Mouse (Mus musculus) limb, embryonic 13.5 days (tissue): Measurements from ENCODE around the gene Gm20388. TPM values are rescaled to one million over a fixed set of nuclear protein-coding genes. Genes with fewer than 3 reads are reported as not detected.

ENCODE experiments used
- ATAC-seq: fragments of 200-750 bp; cut with Nextera tagmentation; 2 replicates; pipeline ENCODE4 v1.8.0; 2017; ENCODE audit warnings: low read depth, moderate number of reproducible peaks, moderate TSS enrichment; ENCODE audit not compliant: low FRiP score
- H3K27ac ChIP-seq: fragments of 300-500 bp; sonication (generic); 2 replicates; pipeline ENCODE4 v1.5.1; 2015; ENCODE audit warnings: inconsistent platforms, mild to moderate bottlenecking, moderate library complexity
- H3K27me3 ChIP-seq: fragments of 300-500 bp; sonication (generic); 2 replicates; pipeline ENCODE4 v1.6.1; 2015; ENCODE audit warnings: mild to moderate bottlenecking, inconsistent platforms
- H3K36me3 ChIP-seq: fragments of 300-500 bp; sonication (generic); 2 replicates; pipeline ENCODE4 v1.6.1; 2015; ENCODE audit warnings: inconsistent platforms, mild to moderate bottlenecking, moderate library complexity
- H3K4me1 ChIP-seq: fragments of 300-500 bp; sonication (generic); 2 replicates; pipeline ENCODE4 v1.6.1; 2015; ENCODE audit warnings: inconsistent platforms
- H3K4me2 ChIP-seq: fragments of 300-500 bp; sonication (generic); replicated peaks from 2 replicates; pipeline ENCODE4 v1.6.1; 2015; ENCODE audit warnings: inconsistent platforms, mild to moderate bottlenecking, moderate library complexity
- H3K4me3 ChIP-seq: fragments of 300-500 bp; sonication (generic); 2 replicates; pipeline ENCODE4 v1.5.1; 2015; ENCODE audit warnings: moderate library complexity, mild to moderate bottlenecking, inconsistent platforms
- H3K9ac ChIP-seq: fragments of 300-500 bp; sonication (generic); 2 replicates; pipeline ENCODE4 v1.6.1; 2015; ENCODE audit warnings: mild to moderate bottlenecking, inconsistent platforms
- H3K9me3 ChIP-seq: fragments of 300-500 bp; sonication (generic); 2 replicates; pipeline ENCODE4 v1.6.1; 2016; ENCODE audit warnings: inconsistent platforms
- WGBS: fragments of 180-500 bp; shearing (Covaris S2); methylation state at CpG from one replicate; pipeline ENCODE4 v1.1.7; 2015; 5-methylcytosine and 5-hydroxymethylcytosine counted together
- polyA plus RNA-seq: library from polyadenylated mRNA; unstranded; fragments of >200 nt; fragmentation: Nextera tagmentation; extraction: Ambion mirVana; gene quantifications from 2 replicates; pipeline ENCODE4 v1.2.1, GENCODE M21; 2015

Gm20388 gene
- polyA plus RNA-seq, 1 experiment from 2014 or later = 7.1 TPM

- Histone ChIP-seq H3K27ac (no peak overlapping the region), H3K4me2 (no peak overlapping the region), H3K27me3 (peaks cover 57% of the 10 kb centered on the region), H3K36me3 (no peaks in the 10 kb centered on the region), H3K9ac (no peak overlapping the region), H3K4me1 (peaks cover 32% of the 10 kb centered on the region), H3K4me3 (no peak overlapping the region), H3K9me3 (0 out of 2 replicates have a peak, but pooled peaks cover 4% of the 10 kb centered on the region)
- WGBS = 32% methylated on average over 8 of the region's 8 CpGs
- no peak for ATAC-seq
These were observed 1450.5 kb downstream of the Gm20388 start for GRCm38 (mm10) chr8:121361166-121361565.

GRCm38 (mm10) chr8:121364646-121365045 lies 1454.0 kb downstream of the Gm20388 start:
- Histone ChIP-seq H3K4me2 (no peak overlapping the region), H3K4me3 (no peak overlapping the region), H3K27ac (no peak overlapping the region), H3K27me3 (peaks cover 56% of the 10 kb centered on the region), H3K4me1 (peaks cover 45% of the 10 kb centered on the region), H3K9ac (no peak overlapping the region), H3K36me3 (no peaks in the 10 kb centered on the region), H3K9me3 (0 out of 2 replicates have a peak, but pooled peaks cover 4% of the 10 kb centered on the region)
- 88% methylated on average over 6 of the region's 6 CpGs for WGBS
- ATAC-seq = no peak

- ATAC-seq = no peak
- Histone ChIP-seq H3K4me1 (peaks cover 45% of the 10 kb centered on the region), H3K4me2 (no peak overlapping the region), H3K4me3 (no peak overlapping the region), H3K36me3 (no peaks in the 10 kb centered on the region), H3K27me3 (peaks cover 58% of the 10 kb centered on the region), H3K9me3 (0 out of 2 replicates have a peak, but pooled peaks cover 4% of the 10 kb centered on the region), H3K9ac (no peak overlapping the region), H3K27ac (no peak overlapping the region)
- WGBS = 85% methylated on average over 3 of the region's 3 CpGs
These were observed 1454.5 kb downstream of the Gm20388 start for GRCm38 (mm10) chr8:121365150-121365549.

GRCm38 (mm10) chr8:121366655-121367054 lies 1456.0 kb downstream of the Gm20388 start:
- Histone ChIP-seq H3K4me2 (no peak overlapping the region), H3K27ac (no peak overlapping the region), H3K9me3 (0 out of 2 replicates have a peak, but pooled peaks cover 4% of the 10 kb centered on the region), H3K27me3 (peaks cover 48% of the 10 kb centered on the region), H3K4me3 (no peak overlapping the region), H3K36me3 (no peaks in the 10 kb centered on the region), H3K9ac (no peak overlapping the region), H3K4me1 (peaks cover 37% of the 10 kb centered on the region)
- no peak for ATAC-seq
- WGBS = 74% methylated on average over 12 of the region's 12 CpGs

GRCm38 (mm10) chr8:121368799-121369198 lies 1458.2 kb downstream of the Gm20388 start:
- H3K27me3 ChIP-seq = peaks cover 47% of the 10 kb centered on the region
- 8% methylated on average over 11 of the region's 11 CpGs for WGBS
- H3K36me3 ChIP-seq = no peaks in the 10 kb centered on the region
- no peaks in the 10 kb centered on the region for H3K9me3 ChIP-seq
- H3K4me3 ChIP-seq = no peak overlapping the region
- H3K4me2 ChIP-seq = 0 out of 2 replicates have a peak overlapping the region, but pooled peaks have one; percentile 12
- H3K9ac ChIP-seq = no peak overlapping the region
- H3K27ac ChIP-seq = peak overlapping the region; percentile 83
- peak; percentile 67 for ATAC-seq
- peaks cover 51% of the 10 kb centered on the region for H3K4me1 ChIP-seq

GRCm38 (mm10) chr8:121369378-121369777 lies 1458.7 kb downstream of the Gm20388 start:
- Histone ChIP-seq H3K4me2 (0 out of 2 replicates have a peak overlapping the region, but pooled peaks have one; percentile 12), H3K27ac (peak overlapping the region; percentile 83), H3K36me3 (no peaks in the 10 kb centered on the region), H3K9ac (no peak overlapping the region), H3K4me1 (peaks cover 54% of the 10 kb centered on the region), H3K4me3 (no peak overlapping the region), H3K9me3 (no peaks in the 10 kb centered on the region), H3K27me3 (peaks cover 45% of the 10 kb centered on the region)
- no peak for ATAC-seq
- 66% methylated on average over 11 of the region's 11 CpGs for WGBS

GRCm38 (mm10) chr8:121371287-121371686 lies 1460.6 kb downstream of the Gm20388 start:
- Histone ChIP-seq H3K36me3 (no peaks in the 10 kb centered on the region), H3K4me1 (peaks cover 63% of the 10 kb centered on the region), H3K9ac (no peak overlapping the region), H3K4me3 (no peak overlapping the region), H3K27me3 (peaks cover 31% of the 10 kb centered on the region), H3K9me3 (no peaks in the 10 kb centered on the region), H3K4me2 (no peak overlapping the region), H3K27ac (no peak overlapping the region)
- ATAC-seq = no peak
- 57% methylated on average over 9 of the region's 9 CpGs for WGBS

GRCm38 (mm10) chr8:121371911-121372638 lies 1461.4 kb downstream of the Gm20388 start:
- WGBS = 36% methylated on average over 25 of the region's 25 CpGs
- no peaks in the 10 kb centered on the region for H3K36me3 ChIP-seq
- peaks cover 66% of the 10 kb centered on the region for H3K4me1 ChIP-seq
- no peak for ATAC-seq
- H3K27me3 ChIP-seq = peaks cover 34% of the 10 kb centered on the region
- H3K4me2 ChIP-seq = peak overlapping the region; percentile 32
- no peaks in the 10 kb centered on the region for H3K9me3 ChIP-seq
- no peak overlapping the region for H3K27ac ChIP-seq
- H3K4me3 ChIP-seq = no peak overlapping the region
- H3K9ac ChIP-seq = no peak overlapping the region

GRCm38 (mm10) chr8:121372639-121372986 lies 1462.0 kb downstream of the Gm20388 start:
- no peak for ATAC-seq
- H3K9me3 ChIP-seq = no peaks in the 10 kb centered on the region
- H3K9ac ChIP-seq = no peak overlapping the region
- 22% methylated on average over 10 of the region's 10 CpGs for WGBS
- H3K27me3 ChIP-seq = peaks cover 36% of the 10 kb centered on the region
- peaks cover 70% of the 10 kb centered on the region for H3K4me1 ChIP-seq
- no peak overlapping the region for H3K4me3 ChIP-seq
- no peaks in the 10 kb centered on the region for H3K36me3 ChIP-seq
- peak overlapping the region; percentile 32 for H3K4me2 ChIP-seq
- no peak overlapping the region for H3K27ac ChIP-seq

GRCm38 (mm10) chr8:121374284-121374683 lies 1463.6 kb downstream of the Gm20388 start:
- Histone ChIP-seq H3K27me3 (peaks cover 43% of the 10 kb centered on the region), H3K4me1 (peaks cover 64% of the 10 kb centered on the region)
- WGBS = 23% methylated on average over 9 of the region's 9 CpGs

GRCm38 (mm10) chr8:121374777-121375176 lies 1464.1 kb downstream of the Gm20388 start:
- H3K27me3 ChIP-seq = peaks cover 43% of the 10 kb centered on the region

More at GRCm38 (mm10) chr8:121374284-121374683, 1463.6 kb downstream of the Gm20388 start:
- H3K36me3 ChIP-seq = no peaks in the 10 kb centered on the region
- H3K9me3 ChIP-seq = no peaks in the 10 kb centered on the region
- no peak overlapping the region for H3K4me3 ChIP-seq
- H3K27ac ChIP-seq = no peak overlapping the region
- ATAC-seq = no peak
- H3K9ac ChIP-seq = no peak overlapping the region
- H3K4me2 ChIP-seq = no peak overlapping the region

GRCm38 (mm10) chr8:121376116-121376950 lies 1465.7 kb downstream of the Gm20388 start:
- peaks cover 43% of the 10 kb centered on the region for H3K27me3 ChIP-seq
- H3K4me2 ChIP-seq = no peak overlapping the region
- ATAC-seq = no peak
- no peaks in the 10 kb centered on the region for H3K36me3 ChIP-seq
- H3K27ac ChIP-seq = no peak overlapping the region
- no peaks in the 10 kb centered on the region for H3K9me3 ChIP-seq
- no peak overlapping the region for H3K4me3 ChIP-seq
- WGBS = 52% methylated on average over 10 of the region's 10 CpGs
- peaks cover 55% of the 10 kb centered on the region for H3K4me1 ChIP-seq
- no peak overlapping the region for H3K9ac ChIP-seq

More at GRCm38 (mm10) chr8:121374777-121375176, 1464.1 kb downstream of the Gm20388 start:
- no peak overlapping the region for H3K4me2 ChIP-seq
- no peaks in the 10 kb centered on the region for H3K9me3 ChIP-seq
- ATAC-seq = 0 out of 2 replicates have a peak, but pooled peaks have one; percentile 24
- H3K36me3 ChIP-seq = no peaks in the 10 kb centered on the region
- H3K27ac ChIP-seq = no peak overlapping the region
- H3K4me3 ChIP-seq = no peak overlapping the region
- WGBS = 1% methylated on average over 8 of the region's 8 CpGs
- no peak overlapping the region for H3K9ac ChIP-seq
- H3K4me1 ChIP-seq = peaks cover 61% of the 10 kb centered on the region
